Mouse (Mus musculus): ENCODE results near the gene Bivm.

Bivm gene

GRCm38 (mm10) chr1:44173903-44174302 lies 55.1 kb downstream of the Bivm start:
- no peak for DNase-seq (ENCODE audit: low read depth, low spot score)

DNA sequence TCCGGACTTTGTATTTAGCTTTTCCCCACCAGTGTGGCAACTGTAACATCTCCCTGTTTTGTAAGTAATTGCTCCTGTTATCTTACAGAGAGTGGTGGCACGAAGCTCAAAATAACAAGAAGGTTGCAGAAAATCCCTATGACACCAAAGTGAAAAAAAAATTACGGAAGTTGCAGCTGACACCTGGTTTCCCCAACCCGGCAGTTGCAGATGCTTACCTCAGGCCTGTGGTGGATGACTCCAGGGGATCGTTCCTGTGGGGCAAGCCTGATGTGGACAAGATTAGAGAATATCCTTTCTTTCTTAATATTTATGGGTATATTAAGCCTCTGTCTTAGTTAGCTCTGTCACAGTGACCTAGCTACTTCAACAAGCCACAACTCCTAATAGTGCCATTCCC lies 59.3 kb downstream of the Bivm start:
- no peak for DNase-seq (ENCODE audit: low read depth, low spot score)

DNA sequence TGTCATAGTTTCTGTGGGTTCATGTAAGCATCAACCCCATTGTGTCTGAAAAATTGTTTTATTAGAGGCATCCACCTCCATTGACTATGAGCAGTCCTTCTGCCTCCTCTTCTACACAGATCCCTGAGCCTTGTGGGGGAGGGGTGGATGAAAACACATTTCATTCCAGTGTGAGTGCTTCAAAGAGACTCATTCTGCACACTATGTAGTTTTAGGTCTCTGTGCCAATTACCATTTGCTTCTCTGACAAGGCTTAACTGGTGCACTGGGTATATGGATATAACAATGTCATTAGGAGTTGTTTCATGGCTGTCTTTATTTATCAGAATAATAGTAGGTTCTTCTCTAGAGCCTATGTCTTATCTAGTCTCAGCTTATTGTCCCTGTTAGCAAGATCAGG lies 67.6 kb downstream of the Bivm start:
- DNase-seq (ENCODE audit: low read depth, low spot score), result no peak

All from forelimb bud, embryonic 11.5 days (tissue).